In genomic region chr6:146888660-146889490, GRCm38 (mm10) we compare ENCODE assay signal across 8 mouse cellular contexts. TPM values are rescaled to one million over a fixed set of nuclear protein-coding genes. Genes with fewer than 3 reads are reported as not detected.
DNase-seq lines count a peak whose midpoint lies in the region; ATAC-seq and TF ChIP-seq lines count a peak whose summit lies in the region.

No protein-coding gene starts in this region.

- H3K9ac ChIP-seq in lung, embryonic 14.5 days, result peak overlapping the region; percentile 89
- H3K9ac ChIP-seq in hindbrain, embryonic 16.5 days (ENCODE audit: low read depth, low read length), result peak overlapping the region; percentile 74
- H3K9ac ChIP-seq in midbrain, embryonic 14.5 days (replicated peaks; ENCODE audit: low read length), result peak overlapping the region; percentile 61

- peak; percentile 62 for DNase-seq in lung, embryonic 14.5 days
- DNase-seq in lung, postnatal 36 days, result no peak
- DNase-seq in brain, embryonic 14.5 days (ENCODE audit: low read depth), result peak; percentile 37
- no peak for DNase-seq in midbrain, embryonic 14.5 days
- DNase-seq in urinary bladder, adult 2 months (ENCODE audit: low spot score), result no peak
- DNase-seq in left cerebral cortex, adult 9 months (ENCODE audit: low spot score in 2 of 2), result no peak
- DNase-seq in left cerebral cortex, adult 11 months (ENCODE audit: low spot score), result no peak

- H3K4me1 ChIP-seq in lung, embryonic 14.5 days (ENCODE audit: insufficient read depth), result peaks cover 18% of the 10 kb centered on the region
- H3K4me1 ChIP-seq in hindbrain, embryonic 16.5 days (ENCODE audit: control insufficient read depth, insufficient read depth, low read depth, low read length), result no peaks in the 10 kb centered on the region; the same call in none of the 2 replicates
- no peaks in the 10 kb centered on the region for H3K4me1 ChIP-seq in midbrain, embryonic 14.5 days (ENCODE audit: control insufficient read depth, insufficient read depth, low read length)

- H3K9me3 ChIP-seq in lung, embryonic 14.5 days (ENCODE audit: low read depth, low read length), result no peaks in the 10 kb centered on the region
- H3K9me3 ChIP-seq in hindbrain, embryonic 16.5 days (ENCODE audit: control insufficient read depth, low read length), result no peaks in the 10 kb centered on the region
- no peaks in the 10 kb centered on the region for H3K9me3 ChIP-seq in midbrain, embryonic 14.5 days (ENCODE audit: control insufficient read depth, low read length)

- peak; percentile 75 for ATAC-seq in lung, embryonic 14.5 days (ENCODE audit: insufficient read depth)
- ATAC-seq in hindbrain, embryonic 16.5 days, result peak; percentile 67
- peak; percentile 14; the same call in 1 of the 2 replicates for ATAC-seq in midbrain, embryonic 14.5 days (ENCODE audit: low FRiP score, low TSS enrichment)

- peak overlapping the region; percentile 82 for H3K4me2 ChIP-seq in lung, embryonic 14.5 days
- peak overlapping the region; percentile 73 for H3K4me2 ChIP-seq in hindbrain, embryonic 16.5 days (ENCODE audit: low read length)
- H3K4me2 ChIP-seq in midbrain, embryonic 14.5 days (ENCODE audit: low read length), result peak overlapping the region; percentile 88

- H3K4me3 ChIP-seq in lung, embryonic 14.5 days (ENCODE audit: low read depth, low read length), result peak overlapping the region; percentile 78
- H3K4me3 ChIP-seq in hindbrain, embryonic 16.5 days (ENCODE audit: low read length), result peak overlapping the region; percentile 85
- peak overlapping the region; percentile 68 for H3K4me3 ChIP-seq in midbrain, embryonic 14.5 days (replicated peaks; ENCODE audit: low read depth, low read length)

- H3K27ac ChIP-seq in lung, embryonic 14.5 days (ENCODE audit: low read depth), result peak overlapping the region; percentile 82
- peak overlapping the region; percentile 44; the same call in 1 of the 2 replicates for H3K27ac ChIP-seq in hindbrain, embryonic 16.5 days (ENCODE audit: low read depth, low read length)
- H3K27ac ChIP-seq in midbrain, embryonic 14.5 days (replicated peaks; ENCODE audit: low read depth, low read length), result 0 out of 2 replicates have a peak overlapping the region, but pooled peaks have one; percentile 20

- H3K27me3 ChIP-seq in lung, embryonic 14.5 days (ENCODE audit: insufficient read depth, low read length), result no peaks in the 10 kb centered on the region
- no peaks in the 10 kb centered on the region for H3K27me3 ChIP-seq in hindbrain, embryonic 16.5 days (replicated peaks; ENCODE audit: control insufficient read depth, insufficient read depth, low read length)
- no peaks in the 10 kb centered on the region for H3K27me3 ChIP-seq in midbrain, embryonic 14.5 days (ENCODE audit: control insufficient read depth, insufficient read depth, low read length)

- no peak for TF ChIP-seq POLR2A in brain, embryonic 14.5 days (IDR thresholded peaks at IDR 0.05; ENCODE audit: borderline replicate concordance, extremely low read depth, insufficient read depth, insufficient read length, poor library complexity, severe bottlenecking)

- WGBS in lung, embryonic 14.5 days, result 8% methylated on average over 26 of the region's 26 CpGs
- 8% methylated on average over 24 of the region's 26 CpGs for WGBS in hindbrain, embryonic 16.5 days
- WGBS in midbrain, embryonic 14.5 days, result 7% methylated on average over 26 of the region's 26 CpGs

- no peak for TF ChIP-seq CTCF in lung, embryonic 14.5 days (IDR thresholded peaks at IDR 0.05; ENCODE audit: low read depth)
- TF ChIP-seq CTCF in brain, embryonic 14.5 days (IDR thresholded peaks at IDR 0.05; ENCODE audit: borderline replicate concordance, extremely low read depth, insufficient read depth, insufficient read length), result no peak

- no peaks in the 10 kb centered on the region for H3K36me3 ChIP-seq in lung, embryonic 14.5 days (ENCODE audit: insufficient read depth)
- H3K36me3 ChIP-seq in hindbrain, embryonic 16.5 days (ENCODE audit: control insufficient read depth, insufficient read depth, low read length), result no peaks in the 10 kb centered on the region
- H3K36me3 ChIP-seq in midbrain, embryonic 14.5 days (ENCODE audit: control insufficient read depth, insufficient read depth, low read length), result no peaks in the 10 kb centered on the region

RNA-seq across cellular contexts. Expression of gene Ppfibp1, which starts 0.6 kb away (rescaled TPM):
- polyA plus RNA-seq in lung, embryonic 14.5 days (2014; fragmentation: Nextera tagmentation; extraction: Ambion mirVana), result 52.5 and 56.8 TPM in 2 replicates
- 10.1 and 15.1 TPM in 2 replicates for polyA plus RNA-seq in brain, embryonic 14.5 days (2012; rRNA removed)
- polyA plus RNA-seq in hindbrain, embryonic 16.5 days (2015; fragmentation: Nextera tagmentation; extraction: Ambion mirVana), result 14.6 and 15.9 TPM in 2 replicates
- polyA plus RNA-seq in midbrain, embryonic 14.5 days (2014; fragmentation: Nextera tagmentation; extraction: Ambion mirVana), result 9.2 and 13.4 TPM in 2 replicates
- polyA plus RNA-seq in urinary bladder, adult 2 months (2012; rRNA removed), result 64.0 TPM in 2 replicates

RNA-seq across cellular contexts. Expression of gene Smco2, which starts 39.0 kb away (rescaled TPM):
- not detected in 2 replicates for polyA plus RNA-seq in lung, embryonic 14.5 days (2014; fragmentation: Nextera tagmentation; extraction: Ambion mirVana)
- polyA plus RNA-seq in brain, embryonic 14.5 days (2012; rRNA removed), result not detected in 2 replicates
- polyA plus RNA-seq in hindbrain, embryonic 16.5 days (2015; fragmentation: Nextera tagmentation; extraction: Ambion mirVana), result not detected in 2 replicates
- not detected in 2 replicates for polyA plus RNA-seq in midbrain, embryonic 14.5 days (2014; fragmentation: Nextera tagmentation; extraction: Ambion mirVana)
- not detected in 2 replicates for polyA plus RNA-seq in urinary bladder, adult 2 months (2012; rRNA removed)

Comparison
In these comparisons a context has a peak if more than half of its experiments do, and no peak if none do; other contexts are left out.
1. DNase-seq: peak in lung, embryonic 14.5 days (single experiment) and brain, embryonic 14.5 days (single experiment); none in lung, postnatal 36 days (single experiment), midbrain, embryonic 14.5 days (single experiment), urinary bladder, adult 2 months (single experiment), left cerebral cortex, adult 9 months (0 of 2) and left cerebral cortex, adult 11 months (single experiment).
2. ATAC-seq: peak in every context shown above with its lines; median percentile 75 in lung, embryonic 14.5 days; 67 in hindbrain, embryonic 16.5 days; 14 in midbrain, embryonic 14.5 days.
3. H3K27ac ChIP-seq: peak in every context shown above with its lines; median percentile 82 in lung, embryonic 14.5 days; 44 in hindbrain, embryonic 16.5 days; 20 in midbrain, embryonic 14.5 days.
4. Peak in every context shown above with its lines, with median percentiles within 50 percentile points of each other: H3K4me2 ChIP-seq, H3K4me3 ChIP-seq and H3K9ac ChIP-seq.